Mouse (Mus musculus) midbrain, postnatal 0 days (tissue): ENCODE measurements at regions not wholly inside any gene's neighbourhood (a gene's known extent, or its start where the extent isn't known, plus 50 kb on each side); places are given as distances from the start of the nearest gene placed in this dataset.

Experiments used
- ATAC-seq: fragments of 200-750 bp; cut with Nextera tagmentation; 2 replicates; pipeline ENCODE4 v1.8.0; 2017; ENCODE audit warnings: moderate number of reproducible peaks, mild to moderate bottlenecking, moderate TSS enrichment, moderate library complexity; ENCODE audit not compliant: low FRiP score
- DNase-seq: peaks from one replicate; pipeline ENCODE4 v3.0.0-alpha.2; 2015; ENCODE audit warnings: low spot score
- H3K27ac ChIP-seq: fragments of 300-500 bp; sonication (generic); 2 replicates; pipeline ENCODE4 v1.5.1; 2014; ENCODE audit warnings: low read depth, mild to moderate bottlenecking, low read length, mixed read lengths
- H3K27me3 ChIP-seq: fragments of 300-500 bp; sonication (generic); 2 replicates; pipeline ENCODE4 v1.6.1; 2014; ENCODE audit warnings: low read length, control low read depth, mixed read lengths; ENCODE audit not compliant: insufficient read depth
- H3K36me3 ChIP-seq: fragments of 300-500 bp; sonication (generic); 2 replicates; pipeline ENCODE4 v1.6.1; 2014; ENCODE audit warnings: low read length, control low read depth, mixed read lengths; ENCODE audit not compliant: insufficient read depth
- H3K4me1 ChIP-seq: fragments of 300-500 bp; sonication (generic); 2 replicates; pipeline ENCODE4 v1.6.1; 2014; ENCODE audit warnings: mild to moderate bottlenecking, control low read depth, antibody characterized with exemption, low read length, mixed read lengths; ENCODE audit not compliant: insufficient read depth
- H3K4me2 ChIP-seq: fragments of 300-500 bp; sonication (generic); 2 replicates; pipeline ENCODE4 v1.6.1; 2014; ENCODE audit warnings: low read depth, mild to moderate bottlenecking, low read length, mixed read lengths; ENCODE audit not compliant: poor library complexity, severe bottlenecking
- H3K4me3 ChIP-seq: fragments of 300-500 bp; sonication (generic); 2 replicates; pipeline ENCODE4 v1.5.1; 2014; ENCODE audit warnings: low read depth, mild to moderate bottlenecking, low read length, moderate library complexity
- H3K9ac ChIP-seq: fragments of 300-500 bp; sonication (generic); replicated peaks from 2 replicates; pipeline ENCODE4 v1.6.1; 2014; ENCODE audit warnings: mild to moderate bottlenecking, low read length, moderate library complexity, mixed read lengths; ENCODE audit not compliant: poor library complexity, severe bottlenecking
- H3K9me3 ChIP-seq: fragments of 300-500 bp; sonication (generic); 2 replicates; pipeline ENCODE4 v1.6.1; 2016; ENCODE audit warnings: low read length, control low read depth
- CTCF ChIP-seq: IDR thresholded peaks from 2 replicates; pipeline ENCODE4 v1.5.1; 2016; ENCODE audit warnings: antibody characterized with exemption, mild to moderate bottlenecking
- WGBS: fragments of 180-500 bp; shearing (Covaris S2); extraction: QIAGEN DNeasy Blood & Tissue Kit; methylation state at CpG from one replicate; pipeline ENCODE4 v1.1.7; 2014; 5-methylcytosine and 5-hydroxymethylcytosine counted together

- no peak overlapping the region for H3K9ac ChIP-seq
- H3K4me2 ChIP-seq, result no peak overlapping the region
- no peak overlapping the region for H3K27ac ChIP-seq
- DNase-seq, result no peak
- no peaks in the 10 kb centered on the region for H3K4me1 ChIP-seq
- no peak for TF ChIP-seq CTCF
- no peaks in the 10 kb centered on the region for H3K36me3 ChIP-seq
- WGBS, result 82% methylated on average over 7 of the region's 7 CpGs
- no peak overlapping the region for H3K4me3 ChIP-seq
- ATAC-seq, result no peak
- H3K9me3 ChIP-seq, result no peaks in the 10 kb centered on the region
- H3K27me3 ChIP-seq, result no peaks in the 10 kb centered on the region
These were observed 124.1 kb upstream of the Klf6 start for GRCm38 (mm10) chr13:5737214-5737613.

- Histone ChIP-seq H3K9me3 (no peaks in the 10 kb centered on the region), H3K4me1 (no peaks in the 10 kb centered on the region), H3K36me3 (no peaks in the 10 kb centered on the region), H3K27ac (no peak overlapping the region), H3K9ac (no peak overlapping the region), H3K4me3 (no peak overlapping the region), H3K27me3 (no peaks in the 10 kb centered on the region), H3K4me2 (no peak overlapping the region)
- WGBS, result 80% methylated on average over 1 of the region's 1 CpGs
- ATAC-seq, result no peak
- TF ChIP-seq CTCF, result no peak
- no peak for DNase-seq
These were observed 120.5 kb upstream of the Klf6 start for GRCm38 (mm10) chr13:5740805-5741204.

DNA sequence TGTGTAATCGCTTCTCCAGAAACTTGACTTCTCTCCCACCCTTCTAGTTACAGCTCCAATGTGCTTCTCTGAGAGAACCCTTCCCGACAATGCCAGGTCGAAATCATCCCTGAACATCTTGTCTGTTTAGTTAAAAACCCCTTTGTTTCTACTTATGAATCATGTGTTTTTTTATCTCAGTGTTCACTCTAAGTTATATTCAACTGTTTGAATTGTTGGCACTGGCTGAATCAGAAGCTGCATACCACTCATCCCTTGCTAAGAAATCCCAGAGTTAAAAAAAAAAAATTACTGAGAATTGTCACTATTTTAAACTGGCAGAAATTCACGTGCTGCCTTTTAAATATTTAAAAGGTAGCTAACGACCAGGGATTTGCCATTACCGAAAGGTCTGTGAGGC, 116.3 kb upstream of the Klf6 start:
- no peak overlapping the region for H3K27ac ChIP-seq
- WGBS, result 72% methylated on average over 6 of the region's 6 CpGs
- DNase-seq, result no peak
- no peaks in the 10 kb centered on the region for H3K4me1 ChIP-seq
- TF ChIP-seq CTCF, result no peak
- no peaks in the 10 kb centered on the region for H3K27me3 ChIP-seq
- no peaks in the 10 kb centered on the region for H3K9me3 ChIP-seq
- no peaks in the 10 kb centered on the region for H3K36me3 ChIP-seq
- no peak overlapping the region for H3K4me3 ChIP-seq
- no peak for ATAC-seq
- H3K4me2 ChIP-seq, result no peak overlapping the region
- no peak overlapping the region for H3K9ac ChIP-seq

- Histone ChIP-seq H3K9me3 (no peaks in the 10 kb centered on the region), H3K4me3 (no peak overlapping the region), H3K9ac (no peak overlapping the region), H3K27ac (no peak overlapping the region), H3K4me2 (no peak overlapping the region), H3K4me1 (no peaks in the 10 kb centered on the region), H3K36me3 (no peaks in the 10 kb centered on the region), H3K27me3 (no peaks in the 10 kb centered on the region)
- WGBS, result 95% methylated on average over 3 of the region's 3 CpGs
- DNase-seq (no peak), ATAC-seq (no peak)
- no peak for TF ChIP-seq CTCF
These were observed 104.1 kb upstream of the Klf6 start for GRCm38 (mm10) chr13:5757176-5757575.

DNA sequence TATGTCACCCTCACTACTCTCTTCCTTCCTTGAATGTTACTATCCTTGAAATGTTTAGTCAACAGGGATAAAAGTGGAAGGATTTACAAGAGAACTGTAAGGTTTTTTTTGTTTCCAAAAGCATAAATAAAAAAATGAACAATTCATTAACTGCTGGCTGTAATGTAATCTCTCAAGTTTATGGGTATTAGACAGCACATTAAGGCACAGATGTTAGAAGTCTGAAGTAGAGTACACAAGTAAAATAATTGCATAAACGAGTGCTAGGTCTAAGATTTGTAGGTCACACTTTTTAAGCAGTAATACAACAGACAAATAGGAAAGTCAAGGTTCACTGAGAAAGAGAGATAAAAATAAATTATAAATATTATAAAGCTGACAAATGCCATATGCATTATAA, 103.3 kb upstream of the Klf6 start:
- ATAC-seq, result no peak
- H3K4me2 ChIP-seq, result no peak overlapping the region
- no peak overlapping the region for H3K27ac ChIP-seq
- WGBS, result 92% methylated on average over 1 of the region's 1 CpGs
- no peak for TF ChIP-seq CTCF
- H3K9me3 ChIP-seq, result no peaks in the 10 kb centered on the region
- H3K9ac ChIP-seq, result no peak overlapping the region
- no peak for DNase-seq
- H3K27me3 ChIP-seq, result no peaks in the 10 kb centered on the region
- H3K4me1 ChIP-seq, result no peaks in the 10 kb centered on the region
- H3K36me3 ChIP-seq, result no peaks in the 10 kb centered on the region
- no peak overlapping the region for H3K4me3 ChIP-seq

DNA sequence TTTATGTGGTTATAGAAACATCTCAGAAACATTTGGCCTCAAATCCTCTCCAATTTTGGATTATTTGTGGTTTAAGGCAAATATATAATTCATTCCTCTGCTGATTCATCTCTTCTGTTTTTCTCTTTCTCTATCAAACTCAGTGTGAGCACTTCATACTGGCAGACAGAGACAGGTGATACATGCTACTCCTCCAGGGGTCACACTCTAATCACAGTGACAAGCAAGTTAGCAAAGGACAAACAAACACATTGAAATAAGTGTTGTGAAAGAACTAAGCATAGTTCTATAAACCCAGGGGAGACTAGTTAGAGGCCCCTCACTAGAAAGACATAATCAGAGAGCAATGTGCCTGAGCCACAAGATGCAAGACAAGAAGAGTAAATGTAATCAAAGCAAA, 101.3 kb upstream of the Klf6 start:
- ATAC-seq (no peak), DNase-seq (no peak)
- Histone ChIP-seq H3K4me1 (no peaks in the 10 kb centered on the region), H3K9me3 (no peaks in the 10 kb centered on the region), H3K27ac (no peak overlapping the region), H3K4me3 (no peak overlapping the region), H3K9ac (no peak overlapping the region), H3K27me3 (no peaks in the 10 kb centered on the region), H3K4me2 (no peak overlapping the region), H3K36me3 (no peaks in the 10 kb centered on the region)
- TF ChIP-seq CTCF, result no peak

DNA sequence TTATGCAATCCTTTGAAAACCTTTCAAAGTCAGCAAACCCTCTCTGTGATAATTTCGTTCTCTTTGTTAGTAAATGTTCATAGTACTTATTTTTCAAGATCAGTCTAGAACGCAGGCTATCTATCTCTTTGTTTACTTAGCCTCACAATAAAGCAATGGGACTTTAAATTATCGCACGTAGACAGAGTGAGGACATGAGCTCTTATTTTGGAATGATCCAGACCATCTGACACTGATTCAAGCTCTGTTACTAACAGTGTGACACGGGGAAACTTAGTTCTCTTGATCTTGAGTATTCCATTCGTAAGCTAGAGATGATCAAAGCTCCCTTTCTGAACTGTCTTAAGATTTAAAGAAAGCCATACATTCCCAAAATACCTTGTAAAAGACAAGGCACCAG, 94.9 kb upstream of the Klf6 start:
- H3K4me2 ChIP-seq, result no peak overlapping the region
- no peak overlapping the region for H3K4me3 ChIP-seq
- no peaks in the 10 kb centered on the region for H3K9me3 ChIP-seq
- no peaks in the 10 kb centered on the region for H3K4me1 ChIP-seq
- no peaks in the 10 kb centered on the region for H3K27me3 ChIP-seq
- TF ChIP-seq CTCF, result no peak
- no peak for DNase-seq
- no peaks in the 10 kb centered on the region for H3K36me3 ChIP-seq
- H3K9ac ChIP-seq, result no peak overlapping the region
- H3K27ac ChIP-seq, result no peak overlapping the region
- WGBS, result 85% methylated on average over 6 of the region's 6 CpGs
- no peak for ATAC-seq
